Mouse (Mus musculus) midbrain, embryonic 10.5 days (tissue): Measurements from ENCODE around the gene Lair1. TPM values are rescaled to one million over a fixed set of nuclear protein-coding genes. Genes with fewer than 3 reads are reported as not detected.

ENCODE experiments used
- polyA plus RNA-seq: library from polyadenylated mRNA; unstranded; fragments of >200 nt; fragmentation: Nextera tagmentation; extraction: Ambion mirVana; gene quantifications from 2 replicates; pipeline ENCODE4 v1.2.1, GENCODE M21; 2016

The Lair1 gene
- polyA plus RNA-seq, 1 experiment from 2014 or later, result 0.47 TPM

Other genes starting within 250 kb of the Lair1 start
- not detected in 2 replicates for gene Gm15448, start 237.5 kb downstream of the Lair1 start, polyA plus RNA-seq
- gene Pira2, start 218.2 kb downstream of the Lair1 start, polyA plus RNA-seq, result 0.07 TPM in 1 of 2 replicates, not detected in the other
- gene Gm14548, start 165.1 kb downstream of the Lair1 start, polyA plus RNA-seq, result not detected in 2 replicates
- not detected in 2 replicates for gene Lilra6, start 147.7 kb downstream of the Lair1 start, polyA plus RNA-seq
- 21.9 and 45.3 TPM in 2 replicates for gene Ttyh1, start 56.2 kb upstream of the Lair1 start, polyA plus RNA-seq
- gene Leng8, start 73.8 kb upstream of the Lair1 start, polyA plus RNA-seq, result 63.1 and 82.0 TPM in 2 replicates
- 1.4 and 1.9 TPM in 2 replicates for gene Leng9, start 87.2 kb upstream of the Lair1 start, polyA plus RNA-seq
- gene Cdc42ep5, start 101.7 kb upstream of the Lair1 start, polyA plus RNA-seq, result 18.1 and 20.1 TPM in 2 replicates
- not detected in 2 replicates for gene Lilra5, start 174.6 kb upstream of the Lair1 start, polyA plus RNA-seq